Mouse (Mus musculus) kidney, adult 2 months (tissue): ENCODE data around the gene Noc3l. TPM values are rescaled to one million over a fixed set of nuclear protein-coding genes. Genes with fewer than 3 reads are reported as not detected.
A peak's percentile ranks its signal among the peaks of the same experiment; 100 is the strongest.

Experiments used
- DNase-seq: peaks from one replicate; pipeline ENCODE4 v3.0.0; 2021
- H3K27ac ChIP-seq: fragments of 200-500 bp; 2 replicates; pipeline ENCODE4 v1.5.1; 2012; ENCODE audit warnings: low read depth, low read length, control low read depth, inconsistent platforms; ENCODE audit not compliant: insufficient read depth
- H3K27me3 ChIP-seq: fragments of 200-500 bp; replicated peaks from 2 replicates; pipeline ENCODE4 v1.6.1; 2012; ENCODE audit warnings: mild to moderate bottlenecking, moderate library complexity, low read length, inconsistent platforms; ENCODE audit not compliant: control insufficient read depth, insufficient read depth
- H3K36me3 ChIP-seq: fragments of 200-500 bp; 2 replicates; pipeline ENCODE4 v1.6.1; 2012; ENCODE audit warnings: mild to moderate bottlenecking, moderate library complexity, low read length, inconsistent platforms; ENCODE audit not compliant: control insufficient read depth, insufficient read depth
- H3K4me1 ChIP-seq: fragments of 200-500 bp; 2 replicates; pipeline ENCODE4 v1.6.1; 2011; ENCODE audit warnings: low read length; ENCODE audit not compliant: control insufficient read depth, insufficient read depth
- H3K4me3 ChIP-seq: fragments of 200-500 bp; 2 replicates; pipeline ENCODE4 v1.5.1; 2011; ENCODE audit warnings: mild to moderate bottlenecking, low read depth, low read length, control low read depth; ENCODE audit not compliant: insufficient read depth
- CTCF ChIP-seq: fragments of 200-500 bp; conservative IDR thresholded peaks from 2 replicates; pipeline ENCODE4 v1.5.1; 2011; ENCODE audit warnings: low read depth, mild to moderate bottlenecking, control low read depth, low read length, moderate library complexity, mixed read lengths; ENCODE audit not compliant: insufficient read depth, insufficient read length
- POLR2A ChIP-seq: fragments of 200-500 bp; IDR thresholded peaks from one replicate; pipeline ENCODE4 v1.6.1; 2011; ENCODE audit warnings: low read depth, low read length, control low read depth
- WGBS: fragments of 180-500 bp; shearing (Covaris S2); methylation state at CpG from one replicate; pipeline ENCODE4 v1.1.7; 2018; 5-methylcytosine and 5-hydroxymethylcytosine counted together
- polyA plus RNA-seq: library from polyadenylated mRNA; depleted of rRNA; stranded (reverse); fragments of >200 nt; gene quantifications from 2 replicates; pipeline ENCODE4 v1.2.3, GENCODE M21; 2012; rRNA removed

The Noc3l gene
- polyA plus RNA-seq, 1 experiment = 3.2 TPM

GRCm38 (mm10) chr19:38758685-38759472 lies 60.2 kb downstream of the Noc3l start:
- peak; percentile 13 for DNase-seq
- Histone ChIP-seq H3K27ac (no peak overlapping the region), H3K27me3 (no peaks in the 10 kb centered on the region), H3K4me3 (no peak overlapping the region), H3K36me3 (no peaks in the 10 kb centered on the region), H3K4me1 (no peaks in the 10 kb centered on the region)
- TF ChIP-seq CTCF (no peak), POLR2A (no peak)
- 54% methylated on average over 7 of the region's 7 CpGs for WGBS

DNA sequence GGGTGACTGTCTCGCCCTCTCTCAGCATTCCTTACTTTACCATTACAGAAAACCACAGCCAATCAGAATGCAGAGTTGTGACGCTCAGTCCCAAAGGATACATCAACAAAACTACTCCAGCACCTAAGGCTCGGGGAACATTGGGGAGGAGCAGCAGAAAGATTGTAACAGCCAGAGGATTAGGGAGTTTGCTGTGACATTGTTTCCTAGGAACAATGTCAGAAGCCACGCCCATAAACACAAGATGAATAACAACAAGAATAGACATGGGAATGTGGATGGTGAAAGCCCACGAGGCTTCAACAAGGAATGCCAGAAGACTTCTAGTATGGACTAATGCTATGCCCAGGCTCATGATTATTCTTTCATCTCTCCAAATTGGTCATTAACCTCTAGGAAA lies 61.0 kb downstream of the Noc3l start:
- Histone ChIP-seq H3K4me3 (no peak overlapping the region), H3K4me1 (no peaks in the 10 kb centered on the region), H3K27ac (no peak overlapping the region), H3K36me3 (no peaks in the 10 kb centered on the region), H3K27me3 (no peaks in the 10 kb centered on the region)
- no peak for TF ChIP-seq POLR2A
- no peak for TF ChIP-seq CTCF
- WGBS = 64% methylated on average over 5 of the region's 5 CpGs
- no peak for DNase-seq

- no peak for DNase-seq
- Histone ChIP-seq H3K27ac (no peak overlapping the region), H3K4me1 (no peaks in the 10 kb centered on the region), H3K36me3 (no peaks in the 10 kb centered on the region), H3K4me3 (no peak overlapping the region), H3K27me3 (no peaks in the 10 kb centered on the region)
- TF ChIP-seq CTCF (no peak), POLR2A (no peak)
- 70% methylated on average over 3 of the region's 3 CpGs for WGBS
Measured at GRCm38 (mm10) chr19:38757161-38757560, 61.9 kb downstream of the Noc3l start.

DNA sequence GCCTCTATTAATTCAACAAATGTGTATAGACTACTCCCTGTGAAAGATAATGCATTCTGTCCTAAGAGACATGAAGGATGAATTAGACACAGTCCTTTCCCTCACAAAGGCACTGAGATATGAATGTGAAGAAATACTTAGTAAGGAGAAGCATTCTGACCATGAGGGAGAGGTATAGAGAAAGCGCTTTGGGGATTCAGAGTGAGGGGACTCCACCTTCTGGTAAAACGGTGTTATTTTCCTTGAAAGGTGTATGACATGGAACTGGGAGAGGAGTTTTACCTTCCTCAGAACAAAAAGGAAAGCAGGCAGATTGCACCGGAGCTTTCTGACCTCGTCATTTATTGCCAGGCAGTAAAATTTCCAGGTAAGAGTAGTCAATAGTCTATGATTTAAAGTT lies 68.8 kb downstream of the Noc3l start:
- Histone ChIP-seq H3K4me1 (no peaks in the 10 kb centered on the region), H3K27ac (no peak overlapping the region), H3K4me3 (no peak overlapping the region), H3K27me3 (no peaks in the 10 kb centered on the region), H3K36me3 (no peaks in the 10 kb centered on the region)
- no peak for DNase-seq
- TF ChIP-seq CTCF (no peak), POLR2A (no peak)
- 50% methylated on average over 4 of the region's 4 CpGs for WGBS

- no peaks in the 10 kb centered on the region for H3K4me1 ChIP-seq
- TF ChIP-seq POLR2A (no peak), CTCF (no peak)
- 65% methylated on average over 6 of the region's 6 CpGs for WGBS
Measured at GRCm38 (mm10) chr19:38746492-38747014, 72.5 kb downstream of the Noc3l start.

GRCm38 (mm10) chr19:38745810-38746491 lies 73.1 kb downstream of the Noc3l start:
- TF ChIP-seq POLR2A (no peak), CTCF (no peak)
- DNase-seq = no peak

More at GRCm38 (mm10) chr19:38746492-38747014, 72.5 kb downstream of the Noc3l start:
- no peaks in the 10 kb centered on the region for H3K27me3 ChIP-seq
- H3K4me3 ChIP-seq = no peak overlapping the region
- DNase-seq = no peak
- no peak overlapping the region for H3K27ac ChIP-seq
- no peaks in the 10 kb centered on the region for H3K36me3 ChIP-seq

DNA sequence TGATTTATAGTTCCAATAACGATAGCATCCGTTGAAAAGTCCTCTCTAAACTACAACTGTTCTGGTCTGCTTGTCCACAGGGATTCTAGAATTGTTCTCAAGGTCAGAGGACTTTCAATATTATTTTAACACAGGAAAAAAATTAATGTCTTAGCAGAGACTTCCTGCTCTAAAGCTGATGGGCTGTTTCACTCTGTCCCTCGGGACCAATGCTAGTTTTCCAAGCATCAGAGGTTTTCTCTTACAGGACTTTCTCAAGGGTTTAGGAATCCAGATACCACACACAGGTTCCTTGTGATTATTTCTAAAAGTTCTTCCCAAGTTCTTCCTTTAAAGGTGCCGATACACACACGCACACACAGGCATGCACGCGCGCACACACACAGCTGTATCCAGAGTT lies 74.5 kb downstream of the Noc3l start:
- Histone ChIP-seq H3K4me3 (no peak overlapping the region), H3K27ac (no peak overlapping the region), H3K4me1 (no peaks in the 10 kb centered on the region), H3K27me3 (no peaks in the 10 kb centered on the region), H3K36me3 (no peaks in the 10 kb centered on the region)
- TF ChIP-seq CTCF (no peak), POLR2A (no peak)
- WGBS = 63% methylated on average over 8 of the region's 8 CpGs
- DNase-seq = no peak

More at GRCm38 (mm10) chr19:38745810-38746491, 73.1 kb downstream of the Noc3l start:
- Histone ChIP-seq H3K27ac (no peak overlapping the region), H3K4me3 (no peak overlapping the region), H3K36me3 (no peaks in the 10 kb centered on the region), H3K27me3 (no peaks in the 10 kb centered on the region), H3K4me1 (no peaks in the 10 kb centered on the region)
- 66% methylated on average over 10 of the region's 10 CpGs for WGBS

Other genes with a start within 250 kb of the Noc3l start
- 2.6 and 3.2 TPM in 2 replicates for gene Tbc1d12, start 17.3 kb upstream of the Noc3l start, polyA plus RNA-seq
- 0.12 and 0.34 TPM in 2 replicates for gene Hells, start 111.7 kb upstream of the Noc3l start, polyA plus RNA-seq
- gene Cyp2c55, start 187.8 kb upstream of the Noc3l start, polyA plus RNA-seq = 0.09 TPM in 1 of 2 replicates, not detected in the other
- gene Cyp2c65, start 241.8 kb upstream of the Noc3l start, polyA plus RNA-seq = not detected in 2 replicates